Mouse (Mus musculus): ENCODE results near the gene Htr3b.

GRCm38 (mm10) chr9:48984845-48985707 is 20.3 kb upstream of the Htr3b start, which contains the start of gene Usp28:
- TF ChIP-seq POLR2A (IDR thresholded peaks at IDR 0.05; ENCODE audit: control insufficient read depth, low read depth, low read length), result peak; percentile 68
- 0 out of 2 replicates have a peak, but pooled peaks have one; percentile 3 for TF ChIP-seq CTCF (IDR thresholded peaks at IDR 0.05; ENCODE audit: control insufficient read depth, insufficient read depth, insufficient replicate concordance, low read depth, low read length)
